Mouse (Mus musculus) cortical plate, adult 2 months (tissue): ENCODE measurements around the gene Pms2.

Source experiments
- CTCF ChIP-seq: fragments of 200-500 bp; IDR thresholded peaks from 2 replicates; pipeline ENCODE4 v1.5.1; 2011; ENCODE audit warnings: mild to moderate bottlenecking, control low read depth, low read length; ENCODE audit not compliant: insufficient read depth; ENCODE audit errors: extremely low read depth
- POLR2A ChIP-seq: fragments of 200-500 bp; IDR thresholded peaks from 2 replicates; pipeline ENCODE4 v1.6.1; 2011; ENCODE audit warnings: mild to moderate bottlenecking, low read length, control low read depth; ENCODE audit not compliant: insufficient read depth; ENCODE audit errors: extremely low read depth

- TF ChIP-seq POLR2A (no peak), CTCF (no peak)
Measured at GRCm38 (mm10) chr5:143965586-143966345, 56.0 kb downstream of the Pms2 start.
